Mouse (Mus musculus) embryo, embryonic 9.5 days (tissue): ENCODE measurements around the gene Pde7b.

Experiments
- DNase-seq: peaks from one replicate; pipeline ENCODE4 v3.0.0-alpha.2; 2017; ENCODE audit errors: extremely low spot score

Pde7b gene

DNA sequence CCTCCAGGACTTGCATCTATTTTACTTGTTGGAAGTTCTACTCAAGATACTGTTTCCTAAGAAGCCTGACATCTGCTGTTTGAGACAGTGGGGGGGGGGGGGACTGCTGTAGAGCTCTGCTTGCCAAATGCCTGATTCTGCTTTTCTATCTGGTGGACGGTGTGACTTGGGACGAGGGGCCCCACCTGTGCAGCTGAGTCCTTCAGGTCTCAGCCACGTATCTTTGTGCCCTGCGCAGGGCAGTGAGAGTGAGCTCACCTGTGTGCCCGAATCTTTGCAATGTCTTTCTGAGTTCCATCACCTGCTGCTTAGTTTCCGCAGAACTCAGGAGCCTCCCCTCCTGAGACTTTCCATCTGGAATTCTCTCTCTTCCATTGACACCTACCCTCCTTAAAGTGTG lies 70.7 kb downstream of the Pde7b start:
- DNase-seq = no peak

GRCm38 (mm10) chr10:20653299-20653698 lies 71.6 kb downstream of the Pde7b start:
- DNase-seq = no peak

DNA sequence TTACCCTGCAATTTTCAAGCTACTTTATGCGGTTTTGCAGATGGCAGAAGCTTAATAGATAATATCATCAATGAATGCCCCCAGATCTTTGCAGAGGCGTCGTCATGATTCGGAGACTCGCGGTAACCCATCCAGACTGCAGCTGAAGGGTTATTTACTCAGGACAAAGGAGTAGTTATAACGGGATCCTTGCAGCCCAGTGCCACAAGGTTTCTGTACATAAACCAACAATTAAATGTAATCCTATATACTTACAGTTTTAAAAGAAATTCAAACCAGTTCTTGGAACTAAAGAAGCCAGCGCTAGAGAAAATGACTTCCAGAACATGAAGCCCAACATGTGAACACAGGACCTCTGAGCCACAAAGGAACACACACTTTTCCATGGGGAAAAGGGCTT lies 88.5 kb downstream of the Pde7b start:
- no peak for DNase-seq

DNA sequence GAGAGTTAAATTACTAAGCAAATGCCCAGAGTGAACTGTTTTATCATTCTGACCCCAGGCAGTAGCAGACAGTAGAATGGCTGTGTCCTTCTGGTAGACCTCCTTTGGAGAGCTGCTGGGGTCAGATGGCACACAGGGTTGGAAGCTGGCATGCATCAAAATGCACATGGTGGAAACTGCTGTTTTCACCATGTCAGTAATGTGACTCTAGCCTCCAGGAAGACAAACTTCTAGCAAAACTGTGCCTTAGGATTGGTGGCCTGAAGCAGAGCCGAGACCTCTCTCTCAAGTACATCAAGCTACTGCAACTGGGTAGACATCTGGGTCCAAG lies 91.8 kb downstream of the Pde7b start:
- no peak for DNase-seq

DNA sequence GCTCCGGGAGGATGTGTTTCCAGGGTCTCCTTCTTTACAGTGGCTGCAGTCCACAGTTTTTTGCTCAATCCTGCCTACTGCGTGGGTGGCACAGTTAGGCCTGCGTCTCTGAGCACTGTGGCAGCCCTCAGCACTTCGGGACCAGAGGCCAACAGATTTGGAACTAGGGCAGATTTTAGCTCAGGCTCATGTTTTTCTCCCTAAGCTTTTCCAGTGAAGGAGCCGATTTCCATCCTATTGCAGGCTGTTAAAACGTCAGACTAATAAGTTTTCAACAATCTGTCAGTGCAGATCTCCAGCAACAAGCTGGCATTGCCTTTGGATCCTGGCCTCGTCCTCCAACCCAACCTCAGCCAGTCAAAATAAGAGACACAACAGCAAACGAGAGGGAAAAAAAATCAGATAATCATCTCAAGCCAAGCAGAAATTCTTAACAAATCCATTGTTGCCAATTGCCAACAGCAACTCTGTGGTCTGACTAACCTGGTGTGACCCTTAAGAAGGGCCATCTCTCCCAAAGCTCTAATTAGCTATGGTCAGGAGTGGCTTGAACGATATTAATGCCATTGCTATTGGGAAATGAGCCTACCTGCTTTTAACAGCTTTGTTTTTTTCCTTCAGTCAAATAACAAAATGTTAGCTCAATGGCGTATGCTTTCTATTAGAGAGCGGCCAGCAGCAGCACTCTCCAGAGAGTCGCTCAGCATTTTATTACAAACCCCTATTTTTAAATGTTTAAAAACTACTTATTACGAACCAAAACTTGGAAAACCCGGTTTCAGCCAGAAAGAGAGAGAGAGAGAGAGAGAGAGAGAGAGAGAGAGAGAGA lies 92.4 kb downstream of the Pde7b start:
- no peak for DNase-seq

GRCm38 (mm10) chr10:20630122-20630521 lies 94.8 kb downstream of the Pde7b start:
- no peak for DNase-seq

GRCm38 (mm10) chr10:20625702-20626375 lies 99.0 kb downstream of the Pde7b start:
- DNase-seq = no peak

- DNase-seq = no peak
These were observed 103.0 kb downstream of the Pde7b start for GRCm38 (mm10) chr10:20621661-20622454.

- no peak for DNase-seq
These were observed 118.9 kb downstream of the Pde7b start for GRCm38 (mm10) chr10:20606007-20606406.

- no peak for DNase-seq
These were observed 129.6 kb downstream of the Pde7b start for GRCm38 (mm10) chr10:20595107-20595810.

DNA sequence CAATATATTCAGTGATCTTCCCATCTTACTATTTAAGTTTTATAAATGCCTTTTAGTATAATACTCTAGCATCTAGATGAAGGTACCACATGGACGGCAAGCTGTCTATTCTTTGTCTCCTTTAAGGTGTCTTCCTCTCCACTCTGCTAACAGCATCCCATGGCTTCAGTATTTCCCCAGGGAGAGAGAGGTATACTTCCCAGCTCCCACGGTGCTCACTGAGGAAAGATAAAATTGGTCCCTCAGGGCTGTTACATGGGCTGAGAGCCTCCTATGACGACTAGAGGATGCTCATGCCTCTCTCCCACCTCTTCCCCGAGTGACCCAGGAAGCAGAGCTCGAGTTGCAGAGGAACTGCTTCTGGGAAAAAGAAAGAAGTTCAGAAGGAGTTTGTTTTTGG lies 130.9 kb downstream of the Pde7b start:
- no peak for DNase-seq

DNA sequence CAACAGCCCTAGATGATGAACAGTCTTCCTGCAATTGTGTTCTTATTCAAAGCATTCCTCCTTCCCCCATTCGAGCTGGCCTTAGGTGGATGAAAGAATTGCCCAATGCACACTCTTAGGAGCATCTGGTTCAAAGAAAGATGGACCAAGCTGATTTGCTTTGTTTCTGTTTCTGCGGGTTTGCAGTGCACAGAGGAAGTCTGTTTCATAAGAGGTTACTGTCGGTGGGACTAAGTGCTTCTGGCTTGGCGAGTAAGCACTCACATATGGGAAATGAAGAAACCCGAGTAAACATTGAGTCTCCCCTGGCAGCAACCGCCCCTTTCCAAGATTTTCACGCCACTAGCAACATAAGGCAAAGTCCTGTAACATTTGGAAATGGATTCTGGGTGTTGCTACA lies 134.8 kb downstream of the Pde7b start:
- DNase-seq = peak; percentile 3

- DNase-seq = no peak
These were observed 138.9 kb downstream of the Pde7b start for GRCm38 (mm10) chr10:20585959-20586358.

- no peak for DNase-seq
These were observed 149.9 kb downstream of the Pde7b start for GRCm38 (mm10) chr10:20575002-20575401.

GRCm38 (mm10) chr10:20574414-20574813 lies 150.5 kb downstream of the Pde7b start:
- DNase-seq = no peak

GRCm38 (mm10) chr10:20571521-20571920 lies 153.4 kb downstream of the Pde7b start:
- no peak for DNase-seq

GRCm38 (mm10) chr10:20568630-20569029 lies 156.2 kb downstream of the Pde7b start:
- no peak for DNase-seq

GRCm38 (mm10) chr10:20567684-20568236 lies 157.1 kb downstream of the Pde7b start:
- DNase-seq = no peak

- no peak for DNase-seq
These were observed 168.4 kb downstream of the Pde7b start for GRCm38 (mm10) chr10:20556477-20556876.

GRCm38 (mm10) chr10:20551341-20551740 lies 173.5 kb downstream of the Pde7b start:
- no peak for DNase-seq

DNA sequence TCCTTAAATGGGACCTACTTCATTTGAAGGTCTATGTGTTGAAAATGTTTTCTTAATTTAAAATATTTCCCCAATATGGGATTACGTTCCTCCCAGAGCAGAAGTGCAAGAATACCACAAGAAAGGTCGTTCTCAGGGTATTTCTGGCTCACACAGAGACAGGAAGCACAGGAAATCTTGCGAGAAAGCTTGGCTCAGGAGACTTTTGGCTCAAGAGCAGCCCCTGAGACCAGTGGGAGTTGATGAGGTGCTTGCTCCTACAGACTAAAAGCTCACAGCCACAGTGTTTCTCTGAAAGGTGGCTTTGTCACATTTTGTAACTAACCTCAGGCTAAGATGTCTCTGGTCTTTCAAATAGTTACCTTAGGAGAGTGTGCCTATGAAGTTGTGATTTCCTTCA lies 174.1 kb downstream of the Pde7b start:
- no peak for DNase-seq

GRCm38 (mm10) chr10:20550161-20550560 lies 174.7 kb downstream of the Pde7b start:
- no peak for DNase-seq
